Mouse (Mus musculus) skeletal muscle tissue, adult 2 months (tissue): ENCODE data around the gene Nlrp4a.
"Not testable (repeated sequence)": the region's sequence is repeated elsewhere in the genome, so short reads cannot be mapped to it uniquely, and the experiment has no call there.

Experiments
- DNase-seq: peaks from one replicate; pipeline ENCODE4 v3.0.0-alpha.2; 2012; ENCODE audit warnings: low read depth, low spot score

Gene Nlrp4a

GRCm38 (mm10) chr7:26434813-26435212, at the start of gene Nlrp4a:
Gene Nlrp4a (plus strand): TSS chr7:26435113.
- no peak for DNase-seq

GRCm38 (mm10) chr7:26386691-26387090, 48.2 kb upstream of the Nlrp4a start:
- not testable (repeated sequence) for DNase-seq

- DNase-seq, result not testable (repeated sequence)
These were observed 43.8 kb upstream of the Nlrp4a start for GRCm38 (mm10) chr7:26391137-26391536.

GRCm38 (mm10) chr7:26391811-26392210, 43.1 kb upstream of the Nlrp4a start:
- DNase-seq, result not testable (repeated sequence)

- DNase-seq, result not testable (repeated sequence)
These were observed 31.3 kb upstream of the Nlrp4a start, which contains the start of gene Nlrp9c for GRCm38 (mm10) chr7:26403600-26403999. Gene Nlrp9c (minus strand): TSS chr7:26403700.

GRCm38 (mm10) chr7:26476690-26477089, 41.8 kb downstream of the Nlrp4a start:
- DNase-seq, result no peak

GRCm38 (mm10) chr7:26489514-26489913, 54.6 kb downstream of the Nlrp4a start:
- DNase-seq, result not testable (repeated sequence)
